Mouse (Mus musculus) c-Kit-positive CD71-positive TER-119-positive erythroid progenitor cells, embryonic 14.5 days (primary cell): ENCODE data around the gene Pdzd2.

Experiments
- DNase-seq: peaks from one replicate; pipeline ENCODE4 v3.0.0-alpha.2; 2013; ENCODE audit warnings: low spot score

The Pdzd2 gene

DNA sequence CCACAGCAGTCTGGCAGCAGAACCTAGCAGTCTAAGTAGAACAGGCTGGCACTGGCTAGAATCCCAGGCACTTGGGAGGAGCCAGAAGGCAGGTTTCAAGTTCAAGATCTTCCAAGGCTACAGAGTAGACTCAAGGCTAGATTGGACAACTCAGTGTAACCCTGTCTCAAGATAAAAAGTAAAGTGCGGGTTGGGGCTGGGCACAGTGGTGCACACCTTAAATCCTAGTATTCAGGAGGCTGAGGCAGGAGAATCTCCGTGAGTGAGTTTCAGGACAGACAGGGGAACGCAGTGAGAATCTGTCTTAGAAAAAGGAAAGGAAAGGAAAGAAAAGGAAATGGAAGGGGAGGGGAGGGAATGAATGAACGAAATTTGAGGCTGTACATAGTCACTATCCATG lies 207.2 kb downstream of the Pdzd2 start:
- no peak for DNase-seq

DNA sequence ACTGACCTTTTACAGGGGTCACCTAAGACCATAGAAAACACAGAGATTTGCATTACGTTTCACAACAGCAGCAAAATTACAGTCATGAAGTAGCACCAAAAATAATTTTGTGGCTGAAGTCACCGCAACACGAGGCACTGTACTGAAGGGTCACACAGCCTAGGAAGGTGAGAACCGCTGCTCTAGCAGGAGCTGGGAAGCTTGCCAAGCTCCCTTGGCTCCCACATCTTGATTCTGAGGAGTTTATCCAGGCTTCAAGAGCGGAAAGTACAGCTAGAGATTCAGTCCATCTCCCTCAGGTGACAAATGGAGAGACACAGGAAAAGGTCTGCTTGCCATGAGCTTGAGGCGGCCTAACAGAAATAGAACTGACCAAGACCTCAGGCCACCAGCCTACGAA lies 216.9 kb downstream of the Pdzd2 start:
- DNase-seq = no peak

DNA sequence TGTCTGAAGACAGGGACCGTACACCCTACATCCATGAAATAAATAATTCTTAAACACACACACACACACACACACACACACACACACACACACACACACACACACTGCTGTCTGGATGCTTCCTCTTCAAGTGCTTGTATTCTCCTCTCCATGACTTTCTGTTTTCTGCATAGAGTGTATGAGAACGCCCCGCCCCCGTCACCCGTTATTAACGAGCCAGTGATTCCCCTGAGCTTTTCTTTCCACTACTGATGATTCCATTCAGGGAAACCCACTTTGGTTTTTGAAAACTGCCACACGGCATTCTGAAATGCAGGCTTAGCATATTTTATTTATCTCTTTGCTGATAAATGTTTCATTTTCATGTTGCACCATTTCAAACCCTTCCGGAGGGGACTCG lies 219.4 kb downstream of the Pdzd2 start:
- no peak for DNase-seq

DNA sequence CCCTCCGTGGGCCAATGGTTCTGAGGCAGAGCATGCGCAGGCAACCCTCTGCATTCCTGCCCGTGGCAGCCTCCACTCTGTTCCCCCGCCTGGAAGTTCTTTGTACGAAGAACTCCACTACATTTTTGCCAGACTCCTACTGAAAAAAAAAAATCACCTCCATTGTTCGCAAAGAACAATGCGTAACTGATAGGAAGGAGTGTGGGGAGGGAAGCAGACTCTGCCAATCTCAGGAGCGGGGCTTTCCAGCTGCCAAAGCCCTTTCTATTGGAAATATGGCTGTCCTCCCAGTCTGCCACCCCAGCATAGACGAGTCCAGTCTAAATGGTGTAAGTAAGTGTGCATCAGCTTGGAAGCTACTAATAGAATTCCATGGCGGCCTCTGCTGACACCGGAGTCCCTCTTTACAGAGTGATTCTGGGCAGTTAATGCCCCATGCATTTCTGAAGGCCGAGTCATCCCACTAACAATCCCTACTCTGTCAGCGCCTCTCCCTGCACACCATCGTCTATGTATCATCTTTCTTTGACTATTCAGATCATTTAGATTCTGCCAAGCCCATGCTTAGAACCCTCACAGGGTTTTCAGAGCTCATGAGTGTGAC lies 221.3 kb downstream of the Pdzd2 start:
- no peak for DNase-seq

DNA sequence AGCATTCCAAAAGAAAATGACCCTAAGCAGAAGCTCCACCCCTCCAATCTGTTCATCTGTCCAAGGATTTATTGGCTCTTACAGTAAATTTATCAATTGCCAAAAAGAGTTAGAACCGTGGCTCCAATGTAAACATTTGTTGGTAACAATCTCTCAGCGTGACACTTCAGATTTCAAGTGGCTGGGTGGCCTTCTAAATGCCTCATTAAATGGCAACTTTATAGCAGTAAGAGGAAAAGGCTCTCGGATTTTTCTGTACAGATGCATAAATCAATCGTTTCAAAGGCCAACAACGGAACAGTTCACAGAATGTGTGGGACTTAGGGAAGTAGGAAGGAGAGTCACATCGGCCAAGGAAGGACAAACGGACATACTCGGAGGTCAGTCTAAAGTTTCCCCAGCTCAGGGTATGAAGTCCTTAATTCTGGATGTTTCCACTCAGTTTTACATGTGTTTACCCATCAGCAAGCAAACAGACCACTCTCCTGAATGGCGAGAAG lies 222.4 kb downstream of the Pdzd2 start:
- no peak for DNase-seq

DNA sequence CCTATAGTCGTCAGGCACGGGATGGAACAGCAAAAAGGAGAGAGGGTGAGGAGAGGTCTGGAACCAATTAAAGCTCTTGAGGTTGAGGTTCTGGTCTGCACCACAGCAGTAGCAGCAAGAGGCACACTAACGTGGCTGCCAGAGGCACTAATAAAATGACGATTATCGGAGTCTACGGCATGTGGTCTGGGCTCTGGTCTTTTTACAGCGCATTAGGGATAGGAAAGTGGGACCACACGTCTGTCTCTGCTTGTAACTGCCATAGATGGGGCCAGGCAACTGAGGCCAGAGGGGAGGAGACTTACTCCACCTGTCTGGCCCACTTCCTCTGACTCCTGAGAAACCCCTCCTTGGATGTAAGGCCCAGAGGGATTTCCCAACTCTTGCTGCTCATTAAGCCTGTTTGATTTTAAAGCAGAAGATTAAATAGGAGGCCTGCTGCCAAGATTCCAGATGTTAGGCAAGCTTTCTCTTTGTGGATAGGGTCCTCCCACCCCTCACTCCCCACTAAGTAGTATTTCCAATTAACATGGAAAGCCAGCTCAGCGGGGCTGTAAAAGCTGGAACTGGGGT lies 224.4 kb downstream of the Pdzd2 start:
- DNase-seq = no peak

DNA sequence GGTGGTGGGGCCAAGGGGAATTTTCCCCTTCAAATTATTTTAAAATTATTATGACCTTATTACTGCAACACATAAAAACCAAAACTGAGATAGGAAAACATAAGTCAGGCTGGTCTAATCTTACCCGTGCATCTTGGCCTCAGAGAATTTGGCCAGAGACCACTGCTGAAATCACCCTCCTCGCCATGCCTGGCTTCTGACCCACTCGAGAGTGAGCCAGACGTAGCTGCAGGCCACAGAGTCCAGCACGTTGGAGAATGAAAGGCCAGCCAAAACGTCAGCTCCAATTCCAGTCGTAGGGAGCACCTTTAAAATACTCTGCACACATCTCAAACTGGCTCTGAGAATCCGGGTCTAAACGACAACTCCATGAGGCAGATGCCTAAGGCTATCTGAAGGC lies 226.2 kb downstream of the Pdzd2 start:
- DNase-seq = no peak

DNA sequence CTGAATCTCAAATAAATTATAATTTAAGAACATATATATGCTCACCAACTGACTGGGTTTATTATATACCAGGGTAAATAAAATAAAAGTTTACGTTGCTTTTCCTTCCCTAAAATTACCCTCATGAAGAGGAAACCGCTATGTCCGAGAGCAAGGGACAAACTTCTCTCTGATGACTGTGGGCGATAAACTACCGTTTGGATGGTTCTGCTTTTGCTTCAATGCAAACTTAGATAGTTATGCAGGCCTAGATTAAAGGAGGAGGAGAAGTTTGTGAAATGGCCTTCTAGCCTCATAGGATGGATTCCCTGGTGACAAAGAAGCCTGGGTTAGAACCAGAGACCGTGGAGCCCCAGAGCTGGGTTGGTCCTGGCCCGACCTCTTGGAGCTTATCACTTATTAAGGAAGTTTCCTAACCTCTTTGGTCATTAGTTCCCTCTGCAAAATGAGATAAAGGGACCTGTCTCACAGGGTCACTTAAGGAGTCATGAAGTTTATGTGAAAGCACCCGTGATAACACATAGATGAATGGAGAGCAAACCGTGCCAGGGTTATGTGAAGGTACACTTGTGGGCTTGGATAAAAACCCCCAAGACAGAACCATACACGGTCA lies 230.9 kb downstream of the Pdzd2 start:
- no peak for DNase-seq

DNA sequence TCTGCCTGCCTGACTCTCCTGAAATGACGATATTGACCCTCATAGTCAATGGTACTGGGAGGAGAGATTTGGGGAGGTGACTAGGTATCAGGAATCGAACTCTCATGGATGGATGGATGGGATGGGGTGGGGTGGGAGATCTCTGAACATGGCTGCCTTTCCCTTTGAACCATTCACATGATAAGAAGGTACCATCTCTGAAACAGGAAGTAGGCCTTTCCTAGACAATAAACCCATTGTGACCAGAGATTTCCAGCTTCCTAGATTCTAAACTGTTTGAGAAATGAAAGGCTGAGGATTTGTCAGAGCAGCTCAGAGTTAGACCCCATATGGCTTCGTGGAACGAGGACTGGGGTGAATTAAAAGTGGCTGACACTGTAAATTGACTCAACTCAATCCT lies 232.2 kb downstream of the Pdzd2 start:
- no peak for DNase-seq

DNA sequence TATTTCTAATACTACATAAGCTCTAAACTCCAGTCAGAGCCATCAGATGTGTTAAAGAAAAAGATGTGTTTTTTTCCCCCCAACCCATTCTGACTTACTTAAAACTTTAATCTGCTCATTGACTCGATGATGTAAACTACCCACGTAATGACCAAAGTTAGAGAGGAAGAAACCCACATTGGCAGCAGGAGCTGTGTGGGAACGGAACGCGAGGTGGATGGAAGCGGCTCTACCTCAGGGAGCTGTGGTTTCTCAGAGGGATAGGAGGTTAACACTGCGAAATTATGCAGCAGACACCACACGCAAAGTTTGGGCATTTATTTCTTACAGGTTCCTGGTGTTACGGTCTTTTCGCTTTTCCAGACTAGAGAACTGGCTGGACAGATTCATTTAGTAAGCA lies 233.2 kb downstream of the Pdzd2 start:
- no peak for DNase-seq

DNA sequence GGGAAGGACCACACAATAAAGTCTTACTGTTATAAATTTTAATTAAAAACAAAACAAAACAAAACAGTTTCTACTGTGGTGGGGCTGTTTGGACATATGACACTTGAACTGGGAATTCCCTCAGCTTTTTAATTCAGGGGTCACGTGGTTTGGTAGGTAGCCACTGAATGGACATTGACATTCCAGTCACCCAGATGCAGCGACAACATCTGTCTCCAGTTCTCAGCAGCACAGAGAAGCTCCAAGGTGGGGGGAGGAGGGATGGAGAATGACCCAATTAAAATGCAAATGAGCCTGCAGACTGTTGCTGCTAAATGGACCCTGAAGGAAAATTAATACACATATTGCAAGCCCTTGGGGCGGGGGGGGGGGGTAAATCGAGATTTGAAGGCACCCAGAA lies 233.6 kb downstream of the Pdzd2 start:
- no peak for DNase-seq

DNA sequence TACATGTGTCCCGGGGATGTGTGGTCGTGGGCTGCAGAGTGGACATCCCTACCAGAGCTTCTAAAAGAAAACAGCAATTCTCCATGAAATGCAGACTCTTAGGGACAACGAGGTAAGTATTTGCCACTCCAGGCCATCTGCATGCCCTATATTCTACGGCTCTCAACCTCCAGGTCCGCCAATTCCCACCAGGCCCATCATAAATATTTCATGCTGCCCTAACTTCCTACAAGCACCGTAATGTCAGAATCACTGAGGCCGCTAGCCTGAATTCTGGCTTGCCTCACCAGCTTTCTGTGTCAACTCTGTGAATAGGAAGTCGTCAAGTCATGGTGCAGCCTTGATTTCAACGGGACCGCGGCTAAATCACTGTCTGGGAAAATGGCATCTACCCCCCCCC lies 234.2 kb downstream of the Pdzd2 start:
- no peak for DNase-seq

DNA sequence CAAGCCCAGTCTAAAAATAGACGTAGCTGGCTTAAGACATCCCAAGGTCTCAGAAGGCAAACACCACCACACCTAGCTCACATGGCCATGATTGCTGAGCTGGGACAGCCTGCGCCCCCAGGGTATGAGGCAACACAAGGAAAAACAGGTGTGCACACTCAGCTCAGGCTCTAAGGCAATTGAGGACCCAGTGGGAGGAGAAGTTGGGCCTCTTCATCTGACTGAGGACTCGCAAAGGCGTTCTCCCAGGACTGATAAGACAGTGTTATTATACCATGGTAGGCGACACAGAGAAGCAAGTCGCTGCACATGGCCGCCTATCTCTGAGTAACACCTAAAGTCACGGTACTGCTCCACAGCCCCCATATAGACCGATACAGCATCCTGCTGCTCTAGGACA lies 235.8 kb downstream of the Pdzd2 start:
- DNase-seq = no peak

DNA sequence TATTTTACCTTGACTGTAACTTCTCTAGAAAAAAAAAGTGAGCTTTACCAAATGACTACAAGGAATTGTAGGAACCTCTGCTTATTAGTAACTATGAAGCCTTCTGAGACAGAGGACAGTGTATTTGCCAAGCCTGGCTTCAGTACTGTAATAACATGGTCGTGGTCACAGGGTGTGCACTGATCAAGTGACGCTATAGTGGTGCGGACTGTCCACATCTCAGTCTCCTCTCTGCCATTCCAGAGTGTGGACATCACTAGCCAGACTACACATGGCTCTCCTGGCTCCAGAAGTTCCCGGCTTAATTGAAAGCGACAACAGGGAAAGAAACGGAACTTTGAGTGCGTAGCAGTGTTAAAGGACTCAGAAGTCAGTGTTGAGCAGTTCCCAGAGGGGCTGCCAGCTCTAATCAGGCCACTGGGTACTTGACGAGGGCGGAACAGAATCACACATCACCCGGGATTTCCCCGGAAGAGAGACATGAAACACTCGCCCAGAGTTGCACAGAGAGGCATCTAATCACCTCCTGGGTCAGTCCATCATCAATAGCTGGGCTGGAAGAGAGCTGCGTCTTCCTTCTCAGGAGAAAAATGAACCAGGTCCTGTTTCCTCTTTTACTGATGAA lies 237.7 kb downstream of the Pdzd2 start:
- DNase-seq = no peak

DNA sequence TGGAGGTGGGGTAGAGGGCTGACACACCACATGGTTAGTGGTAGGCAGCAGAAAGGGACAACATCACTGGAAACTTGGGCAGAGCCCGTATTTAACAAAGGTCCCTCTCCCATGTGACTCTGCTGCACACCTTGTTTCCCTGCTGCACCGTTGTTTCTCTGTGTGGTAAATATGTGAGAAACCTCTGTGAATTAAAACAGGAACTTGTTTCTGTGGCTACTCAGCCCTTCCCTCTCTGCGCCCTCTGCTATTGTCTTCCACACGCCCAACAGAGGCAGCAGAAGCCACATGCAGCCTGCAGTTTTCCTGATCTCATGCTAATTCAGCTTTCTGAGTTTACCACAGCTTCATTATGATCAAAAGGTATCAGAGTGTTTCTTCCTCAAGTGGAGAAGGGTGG lies 239.1 kb downstream of the Pdzd2 start:
- DNase-seq = no peak

DNA sequence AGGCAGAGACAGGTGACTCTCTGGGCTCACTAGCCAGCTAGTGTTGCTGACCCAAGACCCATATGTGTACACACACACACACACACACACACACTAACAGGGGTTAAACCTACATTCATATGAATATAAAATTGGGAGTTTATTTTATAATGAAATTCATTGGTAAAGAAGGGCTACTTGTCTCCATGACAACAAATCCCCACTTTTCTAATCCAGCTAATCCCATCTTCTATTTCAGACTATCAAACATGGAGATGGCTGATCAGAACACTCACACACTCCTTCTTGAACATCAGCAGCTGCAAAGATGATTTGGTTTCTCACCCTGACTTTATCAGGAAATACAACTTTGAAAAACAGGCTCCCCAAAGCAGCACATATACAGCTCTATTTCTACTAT lies 245.6 kb downstream of the Pdzd2 start:
- DNase-seq = no peak

DNA sequence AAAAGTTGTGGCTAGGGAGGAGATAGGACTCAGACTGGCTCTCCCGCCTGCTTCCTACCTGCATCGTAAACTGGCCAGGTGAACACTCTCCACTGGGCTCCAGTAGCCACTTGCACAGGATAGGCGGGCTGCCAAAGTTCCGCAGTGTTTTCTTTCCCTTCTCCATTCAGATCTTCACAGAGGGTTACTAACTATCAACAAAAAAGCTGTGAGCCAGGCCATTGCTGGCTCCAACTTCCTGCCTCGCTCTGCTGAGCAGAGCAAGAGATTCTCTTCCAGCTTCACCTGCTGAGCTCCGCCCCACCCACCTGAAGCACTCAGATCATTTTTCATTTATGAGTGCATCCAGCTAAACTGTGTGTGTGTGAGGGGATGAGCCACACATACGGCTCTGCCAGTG lies 246.5 kb downstream of the Pdzd2 start:
- no peak for DNase-seq

DNA sequence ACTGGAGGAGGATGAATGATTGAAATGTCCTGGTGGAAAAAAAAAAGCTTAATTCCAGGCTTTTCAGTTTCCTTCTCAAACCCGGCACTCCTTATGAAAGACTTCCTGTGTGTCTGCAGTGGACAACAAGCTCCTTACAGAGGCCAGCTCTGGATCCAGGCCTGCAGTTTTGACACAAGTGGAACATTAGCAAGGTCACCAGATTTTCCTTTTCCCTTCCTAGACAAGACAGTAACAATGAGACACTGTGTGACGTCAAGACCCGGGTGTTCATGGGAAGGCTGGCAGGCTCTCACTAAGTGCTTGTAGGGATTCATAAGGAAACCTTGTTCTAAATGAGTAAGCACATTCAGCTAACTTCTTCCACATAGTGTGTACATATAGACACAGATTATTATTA lies 248.8 kb downstream of the Pdzd2 start:
- no peak for DNase-seq

DNA sequence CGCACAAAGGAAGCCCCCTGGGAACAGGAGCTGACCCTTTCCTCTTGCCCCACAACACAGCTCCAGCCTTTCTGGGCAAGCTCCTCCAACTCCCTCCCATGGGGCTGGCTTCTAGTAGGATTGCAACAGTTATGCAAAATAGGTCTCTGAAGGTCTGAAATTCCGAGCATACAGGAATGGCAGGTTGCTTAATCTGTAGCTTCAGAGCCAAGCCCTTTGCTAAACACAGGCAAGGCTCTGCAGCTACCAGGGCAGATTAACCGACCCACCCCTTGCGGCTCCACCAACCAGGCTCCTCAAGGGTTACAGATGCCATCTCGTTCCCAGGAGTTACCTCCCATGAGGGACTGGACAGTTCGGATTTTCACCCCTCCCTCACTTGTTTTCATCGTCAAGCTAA lies 249.2 kb downstream of the Pdzd2 start:
- no peak for DNase-seq

DNA sequence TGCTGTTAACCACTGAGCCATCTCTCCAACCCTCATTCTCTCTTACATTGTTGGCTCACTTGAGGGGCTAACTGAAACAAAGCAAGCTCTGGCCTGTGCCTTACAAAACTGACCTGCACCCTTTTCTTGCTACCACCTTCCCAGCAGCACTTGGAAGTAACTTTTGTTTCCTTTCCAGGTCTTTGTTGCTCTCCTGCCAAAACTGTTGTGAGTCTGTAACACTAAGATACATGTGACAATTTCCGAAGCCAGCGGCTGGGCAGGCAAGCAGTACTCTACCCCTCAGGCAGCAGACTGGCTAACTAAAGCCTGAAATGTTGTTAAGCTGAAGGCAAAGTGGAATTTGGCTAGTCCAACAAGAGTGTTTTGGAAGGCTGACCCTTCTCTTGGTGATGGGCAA lies 251.4 kb downstream of the Pdzd2 start:
- DNase-seq = no peak

DNA sequence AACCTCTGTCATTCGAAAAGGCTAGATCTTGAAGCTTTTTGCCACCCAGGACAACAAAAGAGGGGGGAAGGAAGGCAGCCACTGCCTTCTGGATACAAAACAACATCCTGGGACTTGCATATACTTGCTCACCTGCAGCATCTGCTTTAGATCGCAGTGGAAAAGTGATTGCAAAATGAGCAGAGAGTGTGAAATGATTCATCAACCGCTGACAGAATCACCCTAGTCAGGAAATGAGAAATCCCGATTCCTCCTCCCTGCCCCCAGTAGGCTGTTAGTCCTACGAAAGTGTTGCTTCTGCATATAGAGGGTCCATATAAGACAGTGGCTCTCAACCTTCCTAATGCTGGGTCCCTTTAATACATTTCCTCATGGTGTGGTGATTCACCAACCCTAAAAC lies 258.5 kb downstream of the Pdzd2 start:
- no peak for DNase-seq

DNA sequence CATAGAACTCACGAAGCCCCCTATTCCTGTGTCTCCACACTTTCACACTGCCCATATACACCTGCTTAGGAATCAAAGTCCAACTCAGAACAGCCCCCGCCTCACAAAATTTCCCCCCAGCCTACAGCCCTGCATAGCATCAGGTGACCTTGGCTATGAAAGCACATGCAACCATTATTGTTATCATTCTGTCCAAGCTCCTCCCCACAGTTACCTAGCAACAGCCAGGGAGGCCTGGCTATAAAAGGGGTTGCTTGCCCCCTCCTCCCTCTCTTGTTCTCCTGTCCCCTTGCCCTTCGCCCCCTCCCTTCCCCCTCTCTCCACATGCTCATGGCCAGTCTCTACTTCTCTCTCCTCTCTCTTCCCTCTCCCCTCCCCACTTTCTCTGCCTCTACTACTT lies 259.4 kb downstream of the Pdzd2 start:
- DNase-seq = no peak

DNA sequence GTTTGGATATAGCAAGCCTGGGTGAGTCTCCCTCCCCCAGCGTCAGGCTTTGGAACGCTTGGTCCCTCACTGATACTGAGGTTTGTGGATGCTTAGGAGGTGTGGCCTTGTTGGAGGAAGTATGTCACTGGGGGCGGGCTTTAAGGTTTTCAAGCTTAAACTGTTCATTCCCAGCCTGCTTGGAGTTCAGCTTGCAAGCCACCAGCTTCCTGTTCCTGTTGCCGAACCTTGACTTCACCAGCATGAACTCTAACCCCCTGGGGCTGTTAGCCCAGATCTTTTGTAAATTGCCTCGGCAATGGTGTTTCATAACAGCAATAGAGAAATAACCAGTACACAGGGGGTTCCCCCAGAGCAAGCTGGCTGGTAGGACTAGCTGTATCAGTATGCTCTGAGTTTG lies 260.4 kb downstream of the Pdzd2 start:
- DNase-seq = no peak

DNA sequence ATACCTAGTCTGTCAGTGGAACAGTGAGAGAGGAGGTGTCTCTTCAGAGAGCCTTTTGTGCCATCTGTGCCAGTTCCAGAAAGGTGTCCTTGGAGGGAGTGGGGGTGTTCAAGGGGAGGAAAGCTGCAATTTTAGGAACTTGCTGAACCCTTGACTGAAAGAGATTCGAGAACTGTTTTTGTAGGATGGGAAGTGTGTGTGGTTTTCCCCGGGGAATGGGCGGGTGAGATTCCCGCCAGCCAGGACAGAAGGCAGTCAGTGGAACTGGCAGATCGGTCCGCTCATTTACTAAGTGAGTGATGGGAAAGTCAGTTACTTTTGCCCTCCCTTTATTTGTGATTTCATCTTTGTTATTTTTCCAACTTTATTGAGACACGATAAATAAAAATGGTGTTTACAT lies 266.1 kb downstream of the Pdzd2 start:
- no peak for DNase-seq
